Mouse (Mus musculus) stomach, embryonic 16.5 days (tissue): Measurements from ENCODE around the gene Xylt1. TPM values are rescaled to one million over a fixed set of nuclear protein-coding genes. Genes with fewer than 3 reads are reported as not detected.

Experiments used
- ATAC-seq: fragments of 200-750 bp; cut with Nextera tagmentation; 2 replicates; pipeline ENCODE4 v1.8.0; 2017; ENCODE audit warnings: moderate number of reproducible peaks, moderate TSS enrichment; ENCODE audit not compliant: insufficient read depth, low FRiP score
- H3K27ac ChIP-seq: fragments of 300-500 bp; sonication (generic); 2 replicates; pipeline ENCODE4 v1.5.1; 2014; ENCODE audit warnings: low read length
- H3K27me3 ChIP-seq: fragments of 300-500 bp; sonication (generic); 2 replicates; pipeline ENCODE4 v1.6.1; 2014; ENCODE audit warnings: low read length, control low read depth, mixed read lengths; ENCODE audit not compliant: control insufficient read depth, insufficient read depth
- H3K36me3 ChIP-seq: fragments of 300-500 bp; sonication (generic); 2 replicates; pipeline ENCODE4 v1.6.1; 2014; ENCODE audit warnings: low read length; ENCODE audit not compliant: control insufficient read depth, insufficient read depth
- H3K4me1 ChIP-seq: fragments of 300-500 bp; sonication (generic); 2 replicates; pipeline ENCODE4 v1.6.1; 2014; ENCODE audit warnings: low read length, control low read depth, mixed read lengths; ENCODE audit not compliant: control insufficient read depth, insufficient read depth
- H3K4me2 ChIP-seq: fragments of 300-500 bp; sonication (generic); 2 replicates; pipeline ENCODE4 v1.6.1; 2014; ENCODE audit warnings: low read depth, low read length, mixed read lengths
- H3K4me3 ChIP-seq: fragments of 300-500 bp; sonication (generic); replicated peaks from 2 replicates; pipeline ENCODE4 v1.5.1; 2014; ENCODE audit warnings: mild to moderate bottlenecking, low read length
- H3K9ac ChIP-seq: fragments of 300-500 bp; sonication (generic); 2 replicates; pipeline ENCODE4 v1.6.1; 2014; ENCODE audit warnings: low read length
- H3K9me3 ChIP-seq: fragments of 300-500 bp; sonication (generic); replicated peaks from 2 replicates; pipeline ENCODE4 v1.6.1; 2016; ENCODE audit warnings: low read length, control low read depth; ENCODE audit not compliant: control insufficient read depth
- WGBS: fragments of 180-500 bp; shearing (Covaris S2); extraction: QIAGEN DNeasy Blood & Tissue Kit; methylation state at CpG from one replicate; pipeline ENCODE4 v1.1.7; 2014; 5-methylcytosine and 5-hydroxymethylcytosine counted together
- polyA plus RNA-seq: library from polyadenylated mRNA; unstranded; fragments of >200 nt; fragmentation: Nextera tagmentation; extraction: Ambion mirVana; gene quantifications from 2 replicates; pipeline ENCODE4 v1.2.1, GENCODE M21; 2015

Gene Xylt1
- polyA plus RNA-seq, 1 experiment from 2014 or later: 0.79 TPM

- WGBS: 85% methylated on average over 11 of the region's 11 CpGs
Measured at GRCm38 (mm10) chr7:117436892-117437291, 56.1 kb downstream of the Xylt1 start.

GRCm38 (mm10) chr7:117440994-117441393, 60.2 kb downstream of the Xylt1 start:
- Histone ChIP-seq H3K9ac (no peak overlapping the region), H3K4me3 (no peak overlapping the region), H3K9me3 (no peaks in the 10 kb centered on the region), H3K27me3 (no peaks in the 10 kb centered on the region), H3K27ac (no peak overlapping the region), H3K36me3 (no peaks in the 10 kb centered on the region), H3K4me2 (no peak overlapping the region), H3K4me1 (no peaks in the 10 kb centered on the region)
- ATAC-seq: no peak
- WGBS: 86% methylated on average over 3 of the region's 3 CpGs

More at GRCm38 (mm10) chr7:117436892-117437291, 56.1 kb downstream of the Xylt1 start:
- H3K9ac ChIP-seq: no peak overlapping the region
- no peaks in the 10 kb centered on the region for H3K9me3 ChIP-seq
- ATAC-seq: no peak
- H3K4me2 ChIP-seq: no peak overlapping the region
- no peaks in the 10 kb centered on the region for H3K36me3 ChIP-seq
- H3K27ac ChIP-seq: no peak overlapping the region
- no peak overlapping the region for H3K4me3 ChIP-seq
- H3K4me1 ChIP-seq: no peaks in the 10 kb centered on the region
- no peaks in the 10 kb centered on the region for H3K27me3 ChIP-seq

GRCm38 (mm10) chr7:117442639-117443038, 61.9 kb downstream of the Xylt1 start:
- no peaks in the 10 kb centered on the region for H3K27me3 ChIP-seq
- 77% methylated on average over 2 of the region's 2 CpGs for WGBS
- no peak for ATAC-seq
- H3K4me3 ChIP-seq: no peak overlapping the region
- H3K9ac ChIP-seq: no peak overlapping the region
- H3K9me3 ChIP-seq: no peaks in the 10 kb centered on the region
- no peak overlapping the region for H3K4me2 ChIP-seq
- H3K36me3 ChIP-seq: no peaks in the 10 kb centered on the region
- no peaks in the 10 kb centered on the region for H3K4me1 ChIP-seq
- no peak overlapping the region for H3K27ac ChIP-seq

- Histone ChIP-seq H3K36me3 (no peaks in the 10 kb centered on the region), H3K9ac (no peak overlapping the region), H3K27ac (no peak overlapping the region), H3K4me3 (no peak overlapping the region), H3K4me2 (no peak overlapping the region), H3K4me1 (no peaks in the 10 kb centered on the region), H3K27me3 (no peaks in the 10 kb centered on the region), H3K9me3 (no peaks in the 10 kb centered on the region)
- 85% methylated on average over 7 of the region's 7 CpGs for WGBS
- ATAC-seq: no peak
Measured at GRCm38 (mm10) chr7:117443215-117443614, 62.4 kb downstream of the Xylt1 start.

- no peaks in the 10 kb centered on the region for H3K4me1 ChIP-seq
- no peak overlapping the region for H3K9ac ChIP-seq
- no peaks in the 10 kb centered on the region for H3K27me3 ChIP-seq
- H3K9me3 ChIP-seq: no peaks in the 10 kb centered on the region
- no peak overlapping the region for H3K27ac ChIP-seq
- 46% methylated on average over 3 of the region's 3 CpGs for WGBS
- no peak for ATAC-seq
- H3K36me3 ChIP-seq: no peaks in the 10 kb centered on the region
- no peak overlapping the region for H3K4me3 ChIP-seq
- no peak overlapping the region for H3K4me2 ChIP-seq
Measured at GRCm38 (mm10) chr7:117445471-117445870, 64.7 kb downstream of the Xylt1 start.

- Histone ChIP-seq H3K27me3 (no peaks in the 10 kb centered on the region), H3K9me3 (no peaks in the 10 kb centered on the region), H3K4me3 (no peak overlapping the region), H3K4me1 (peaks cover 17% of the 10 kb centered on the region), H3K4me2 (no peak overlapping the region), H3K9ac (no peak overlapping the region), H3K27ac (no peak overlapping the region), H3K36me3 (no peaks in the 10 kb centered on the region)
- ATAC-seq: no peak
- WGBS: 95% methylated on average over 5 of the region's 5 CpGs
Measured at GRCm38 (mm10) chr7:117449605-117450004, 68.8 kb downstream of the Xylt1 start.

GRCm38 (mm10) chr7:117451212-117451611, 70.4 kb downstream of the Xylt1 start:
- Histone ChIP-seq H3K4me1 (peaks cover 17% of the 10 kb centered on the region), H3K4me3 (no peak overlapping the region), H3K9ac (no peak overlapping the region), H3K27ac (peak overlapping the region; percentile 14), H3K27me3 (no peaks in the 10 kb centered on the region), H3K36me3 (no peaks in the 10 kb centered on the region), H3K4me2 (no peak overlapping the region), H3K9me3 (no peaks in the 10 kb centered on the region)
- ATAC-seq: no peak

GRCm38 (mm10) chr7:117452269-117452668, 71.5 kb downstream of the Xylt1 start:
- no peaks in the 10 kb centered on the region for H3K9me3 ChIP-seq
- no peak overlapping the region for H3K27ac ChIP-seq
- peaks cover 17% of the 10 kb centered on the region for H3K4me1 ChIP-seq
- ATAC-seq: no peak
- no peak overlapping the region for H3K9ac ChIP-seq
- 18% methylated on average over 2 of the region's 2 CpGs for WGBS
- no peaks in the 10 kb centered on the region for H3K27me3 ChIP-seq
- no peak overlapping the region for H3K4me2 ChIP-seq
- no peak overlapping the region for H3K4me3 ChIP-seq
- no peaks in the 10 kb centered on the region for H3K36me3 ChIP-seq

GRCm38 (mm10) chr7:117454789-117455548, 74.2 kb downstream of the Xylt1 start:
- Histone ChIP-seq H3K27me3 (no peaks in the 10 kb centered on the region), H3K4me3 (no peak overlapping the region), H3K27ac (no peak overlapping the region), H3K9ac (no peak overlapping the region), H3K4me2 (no peak overlapping the region), H3K9me3 (no peaks in the 10 kb centered on the region), H3K36me3 (no peaks in the 10 kb centered on the region), H3K4me1 (peaks cover 17% of the 10 kb centered on the region)
- WGBS: 88% methylated on average over 11 of the region's 11 CpGs
- no peak for ATAC-seq
